Mouse (Mus musculus): Measurements from ENCODE around the gene Fetub. TPM values are rescaled to one million over a fixed set of nuclear protein-coding genes. Genes with fewer than 3 reads are reported as not detected.

Fetub gene
- polyA plus RNA-seq, 1 experiment: 2.8 TPM

Other genes starting within 250 kb of the Fetub start
- gene Crygs, start 106.8 kb upstream of the Fetub start, polyA plus RNA-seq (2012; ENCODE audit: insufficient read depth, insufficient read length, missing spikeins): not detected in 2 replicates
- 9.1 and 10.6 TPM in 2 replicates for gene Tbccd1, start 60.7 kb upstream of the Fetub start, polyA plus RNA-seq (2012; ENCODE audit: insufficient read depth, insufficient read length, missing spikeins)
- gene Dnajb11, start 60.5 kb upstream of the Fetub start, polyA plus RNA-seq (2012; ENCODE audit: insufficient read depth, insufficient read length, missing spikeins): 26.8 and 27.2 TPM in 2 replicates
- 3.4 TPM in 1 of 2 replicates, not detected in the other for gene Ahsg, start 27.1 kb upstream of the Fetub start, polyA plus RNA-seq (2012; ENCODE audit: insufficient read depth, insufficient read length, missing spikeins)
- gene Hrg, start 32.7 kb downstream of the Fetub start, polyA plus RNA-seq (2012; ENCODE audit: insufficient read depth, insufficient read length, missing spikeins): not detected in 2 replicates
- gene Kng2, start 111.1 kb downstream of the Fetub start, polyA plus RNA-seq (2012; ENCODE audit: insufficient read depth, insufficient read length, missing spikeins): 169 and 284 TPM in 2 replicates
- gene Kng1, start 139.5 kb downstream of the Fetub start, polyA plus RNA-seq (2012; ENCODE audit: insufficient read depth, insufficient read length, missing spikeins): 0.88 and 1.6 TPM in 2 replicates
- gene Eif4a2, start 189.1 kb downstream of the Fetub start, polyA plus RNA-seq (2012; ENCODE audit: insufficient read depth, insufficient read length, missing spikeins): 287 and 288 TPM in 2 replicates
- 13.8 and 15.6 TPM in 2 replicates for gene Rfc4, start 209.4 kb downstream of the Fetub start, polyA plus RNA-seq (2012; ENCODE audit: insufficient read depth, insufficient read length, missing spikeins)
- 1,590 and 1,771 TPM in 2 replicates for gene Adipoq, start 228.2 kb downstream of the Fetub start, polyA plus RNA-seq (2012; ENCODE audit: insufficient read depth, insufficient read length, missing spikeins)

Measured in brown adipose tissue, adult 24 weeks (tissue).